Mouse (Mus musculus) kidney, embryonic 15.5 days (tissue): ENCODE results near the gene Shroom3. TPM values are rescaled to one million over a fixed set of nuclear protein-coding genes. Genes with fewer than 3 reads are reported as not detected.

Experiments used
- ATAC-seq: fragments of 200-750 bp; cut with Nextera tagmentation; replicated peaks from 2 replicates; pipeline ENCODE4 v1.8.0; 2017; ENCODE audit warnings: moderate TSS enrichment; ENCODE audit not compliant: low FRiP score
- H3K27ac ChIP-seq: fragments of 300-500 bp; sonication (generic); 2 replicates; pipeline ENCODE4 v1.5.1; 2015; ENCODE audit warnings: mild to moderate bottlenecking, inconsistent platforms
- H3K27me3 ChIP-seq: fragments of 300-500 bp; sonication (generic); 2 replicates; pipeline ENCODE4 v1.6.1; 2015; ENCODE audit warnings: inconsistent platforms
- H3K36me3 ChIP-seq: fragments of 300-500 bp; sonication (generic); 2 replicates; pipeline ENCODE4 v1.6.1; 2015; ENCODE audit warnings: inconsistent platforms
- H3K4me1 ChIP-seq: fragments of 300-500 bp; sonication (generic); 2 replicates; pipeline ENCODE4 v1.6.1; 2015; ENCODE audit warnings: inconsistent platforms
- H3K4me2 ChIP-seq: fragments of 300-500 bp; sonication (generic); 2 replicates; pipeline ENCODE4 v1.6.1; 2015; ENCODE audit warnings: moderate library complexity, mild to moderate bottlenecking, inconsistent platforms
- H3K4me3 ChIP-seq: fragments of 300-500 bp; sonication (generic); replicated peaks from 2 replicates; pipeline ENCODE4 v1.5.1; 2015; ENCODE audit warnings: mild to moderate bottlenecking, inconsistent platforms
- H3K9ac ChIP-seq: fragments of 300-500 bp; sonication (generic); 2 replicates; pipeline ENCODE4 v1.6.1; 2015; ENCODE audit warnings: mild to moderate bottlenecking, inconsistent platforms
- H3K9me3 ChIP-seq: fragments of 300-500 bp; sonication (generic); replicated peaks from 2 replicates; pipeline ENCODE4 v1.6.1; 2016; ENCODE audit warnings: inconsistent platforms
- WGBS: fragments of 180-500 bp; shearing (Covaris S2); methylation state at CpG from one replicate; pipeline ENCODE4 v1.1.7; 2015; ENCODE audit warnings: mixed read lengths; 5-methylcytosine and 5-hydroxymethylcytosine counted together
- polyA plus RNA-seq: library from polyadenylated mRNA; unstranded; fragments of >200 nt; fragmentation: Nextera tagmentation; extraction: Ambion mirVana; gene quantifications from 2 replicates; pipeline ENCODE4 v1.2.1, GENCODE M21; 2015

The Shroom3 gene
- polyA plus RNA-seq, result 7.9 and 8.1 TPM in 2 replicates

GRCm38 (mm10) chr5:92683351-92683807 is at the start of gene Shroom3:
TSS of gene Shroom3 (plus strand) at chr5:92683435.
- peaks cover 10% of the 10 kb centered on the region for H3K27me3 ChIP-seq
- peak; percentile 49 for ATAC-seq
- H3K9me3 ChIP-seq, result no peaks in the 10 kb centered on the region
- peak within 1 kb of the TSS; percentile 53 for H3K4me3 ChIP-seq
- H3K4me1 ChIP-seq, result peaks cover 19% of the 10 kb centered on the region
- WGBS, result 1% methylated on average over 26 of the region's 26 CpGs
- H3K9ac ChIP-seq, result peak within 1 kb of the TSS; percentile 48; the same call in 1 of the 2 replicates
- H3K4me2 ChIP-seq, result peak within 1 kb of the TSS; percentile 97
- no peaks in the 10 kb centered on the region for H3K36me3 ChIP-seq
- H3K27ac ChIP-seq, result no peak within 1 kb of the TSS

- Histone ChIP-seq H3K4me3 (no peak overlapping the region), H3K36me3 (no peaks in the 10 kb centered on the region), H3K4me2 (no peak overlapping the region), H3K9me3 (no peaks in the 10 kb centered on the region), H3K27me3 (no peaks in the 10 kb centered on the region), H3K4me1 (no peaks in the 10 kb centered on the region), H3K27ac (no peak overlapping the region), H3K9ac (no peak overlapping the region)
- ATAC-seq, result no peak
- WGBS, result 71% methylated on average over 4 of the region's 4 CpGs
Measured at GRCm38 (mm10) chr5:92633526-92633925, 49.7 kb upstream of the Shroom3 start.

- Histone ChIP-seq H3K4me2 (no peak overlapping the region), H3K4me1 (no peaks in the 10 kb centered on the region), H3K27me3 (no peaks in the 10 kb centered on the region), H3K36me3 (no peaks in the 10 kb centered on the region), H3K4me3 (no peak overlapping the region), H3K27ac (no peak overlapping the region), H3K9me3 (no peaks in the 10 kb centered on the region), H3K9ac (no peak overlapping the region)
- no peak for ATAC-seq
- WGBS, result 73% methylated on average over 3 of the region's 3 CpGs
Measured at GRCm38 (mm10) chr5:92634916-92635315, 48.3 kb upstream of the Shroom3 start.

- 73% methylated on average over 5 of the region's 5 CpGs for WGBS
- no peak overlapping the region for H3K4me3 ChIP-seq
Measured at GRCm38 (mm10) chr5:92635891-92636290, 47.3 kb upstream of the Shroom3 start.

DNA sequence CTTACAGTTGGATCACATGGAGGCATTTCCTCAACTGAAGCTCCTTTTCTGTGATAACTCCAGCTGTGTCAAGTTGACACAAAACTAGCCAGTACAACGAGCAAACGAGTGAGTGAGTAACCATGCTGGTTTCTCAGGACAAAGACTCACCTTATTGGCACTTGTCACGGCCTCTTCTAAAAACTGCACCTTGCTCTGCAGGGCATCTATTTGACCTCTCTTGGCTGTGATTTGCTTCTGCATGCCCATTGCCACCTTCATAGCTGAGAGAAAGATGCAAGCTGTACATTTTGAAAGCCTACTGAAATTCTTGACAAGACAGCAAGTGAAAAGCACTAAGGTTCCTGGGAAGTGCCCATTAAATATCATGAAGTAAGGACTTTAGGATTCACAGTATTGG is 42.4 kb upstream of the Shroom3 start:
- 87% methylated on average over 3 of the region's 3 CpGs for WGBS
- H3K4me1 ChIP-seq, result no peaks in the 10 kb centered on the region

More at GRCm38 (mm10) chr5:92635891-92636290, 47.3 kb upstream of the Shroom3 start:
- no peaks in the 10 kb centered on the region for H3K4me1 ChIP-seq
- H3K9me3 ChIP-seq, result no peaks in the 10 kb centered on the region
- ATAC-seq, result no peak
- H3K27ac ChIP-seq, result no peak overlapping the region
- no peaks in the 10 kb centered on the region for H3K27me3 ChIP-seq
- no peaks in the 10 kb centered on the region for H3K36me3 ChIP-seq
- H3K4me2 ChIP-seq, result no peak overlapping the region
- H3K9ac ChIP-seq, result no peak overlapping the region

DNA sequence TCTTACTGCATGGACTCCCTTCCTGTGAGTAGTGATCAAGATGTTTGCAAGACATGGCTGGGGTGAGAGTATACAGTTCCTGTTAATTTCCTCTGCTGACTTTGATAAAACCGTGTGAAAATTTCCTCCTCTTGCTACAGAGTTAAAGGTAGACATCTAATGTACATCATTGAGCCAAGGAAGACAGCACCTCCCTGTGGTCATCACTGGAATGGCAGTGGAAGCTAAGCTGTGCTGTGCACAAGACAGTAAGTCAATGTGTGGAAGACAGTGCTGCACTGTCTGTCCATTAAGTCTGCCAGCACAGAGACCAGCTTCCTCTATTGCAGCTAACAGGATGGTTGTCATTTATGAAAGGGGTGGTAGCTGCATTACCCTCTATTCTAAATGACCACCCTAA is 27.0 kb upstream of the Shroom3 start:
- Histone ChIP-seq H3K9ac (no peak overlapping the region), H3K4me3 (no peak overlapping the region), H3K27me3 (no peaks in the 10 kb centered on the region), H3K4me1 (no peaks in the 10 kb centered on the region), H3K9me3 (no peaks in the 10 kb centered on the region), H3K27ac (no peak overlapping the region), H3K36me3 (no peaks in the 10 kb centered on the region), H3K4me2 (no peak overlapping the region)
- ATAC-seq, result no peak
- WGBS, result 15% methylated on average over 1 of the region's 1 CpGs

More for the DNA sequence above, 42.4 kb upstream of the Shroom3 start:
- H3K27ac ChIP-seq, result no peak overlapping the region
- H3K4me3 ChIP-seq, result no peak overlapping the region
- no peak overlapping the region for H3K9ac ChIP-seq
- no peak for ATAC-seq
- H3K36me3 ChIP-seq, result no peaks in the 10 kb centered on the region
- H3K27me3 ChIP-seq, result no peaks in the 10 kb centered on the region
- no peaks in the 10 kb centered on the region for H3K9me3 ChIP-seq
- no peak overlapping the region for H3K4me2 ChIP-seq

- ATAC-seq, result no peak
- H3K36me3 ChIP-seq, result no peaks in the 10 kb centered on the region
- H3K4me3 ChIP-seq, result no peak overlapping the region
- no peaks in the 10 kb centered on the region for H3K4me1 ChIP-seq
- H3K27me3 ChIP-seq, result no peaks in the 10 kb centered on the region
- no peak overlapping the region for H3K9ac ChIP-seq
- WGBS, result 71% methylated on average over 2 of the region's 2 CpGs
- H3K27ac ChIP-seq, result no peak overlapping the region
- H3K4me2 ChIP-seq, result no peak overlapping the region
- no peaks in the 10 kb centered on the region for H3K9me3 ChIP-seq
Measured at GRCm38 (mm10) chr5:92664321-92664720, 18.9 kb upstream of the Shroom3 start.

GRCm38 (mm10) chr5:92666860-92667259 is 16.4 kb upstream of the Shroom3 start:
- no peaks in the 10 kb centered on the region for H3K9me3 ChIP-seq
- no peak overlapping the region for H3K27ac ChIP-seq
- 75% methylated on average over 5 of the region's 5 CpGs for WGBS
- H3K36me3 ChIP-seq, result no peaks in the 10 kb centered on the region
- H3K4me2 ChIP-seq, result no peak overlapping the region
- no peaks in the 10 kb centered on the region for H3K4me1 ChIP-seq
- no peaks in the 10 kb centered on the region for H3K27me3 ChIP-seq
- no peak overlapping the region for H3K4me3 ChIP-seq
- no peak for ATAC-seq
- H3K9ac ChIP-seq, result no peak overlapping the region

GRCm38 (mm10) chr5:92674859-92675573 is 8.2 kb upstream of the Shroom3 start, which contains the start of gene Ccdc158:
TSS of gene Ccdc158 (minus strand) at chr5:92675271.
- Histone ChIP-seq H3K9me3 (no peaks in the 10 kb centered on the region), H3K9ac (peak within 1 kb of the TSS; percentile 24; the same call in 1 of the 2 replicates), H3K4me2 (peak within 1 kb of the TSS; percentile 77), H3K27me3 (peaks cover 7% of the 10 kb centered on the region), H3K4me1 (peaks cover 15% of the 10 kb centered on the region), H3K4me3 (peak within 1 kb of the TSS; percentile 50), H3K36me3 (no peaks in the 10 kb centered on the region), H3K27ac (0 out of 2 replicates have a peak within 1 kb of the TSS, but pooled peaks have one; percentile 28)
- WGBS, result 14% methylated on average over 53 of the region's 55 CpGs
- peak; percentile 94 for ATAC-seq

GRCm38 (mm10) chr5:92675574-92675920 is 7.7 kb upstream of the Shroom3 start:
- Histone ChIP-seq H3K4me2 (peak overlapping the region; percentile 77), H3K27ac (0 out of 2 replicates have a peak overlapping the region, but pooled peaks have one; percentile 28), H3K4me3 (peak overlapping the region; percentile 50), H3K36me3 (no peaks in the 10 kb centered on the region), H3K9ac (peak overlapping the region; percentile 24; the same call in 1 of the 2 replicates), H3K9me3 (no peaks in the 10 kb centered on the region), H3K27me3 (peaks cover 7% of the 10 kb centered on the region), H3K4me1 (peaks cover 15% of the 10 kb centered on the region)
- under 1% methylated on average over 9 of the region's 9 CpGs for WGBS
- no peak for ATAC-seq

DNA sequence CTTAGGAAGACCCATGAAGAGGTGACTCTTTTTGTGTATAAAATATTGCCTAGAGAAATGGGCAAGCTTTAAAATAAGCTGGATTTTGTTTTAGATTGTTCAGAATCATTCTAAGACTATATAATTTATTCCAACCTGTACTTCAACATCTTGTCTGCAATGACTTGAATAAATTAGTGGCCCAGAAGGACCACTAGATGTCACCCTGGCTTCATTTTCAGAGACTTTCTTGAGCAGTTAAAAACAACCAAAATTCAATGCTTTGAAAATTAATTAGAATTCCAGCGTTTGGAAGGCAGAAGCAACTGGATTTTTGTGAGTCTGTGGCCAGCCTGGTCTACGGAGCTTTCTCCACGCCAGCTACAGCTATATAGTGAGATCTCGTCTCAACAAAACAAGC is 3.8 kb upstream of the Shroom3 start:
- Histone ChIP-seq H3K9ac (no peak overlapping the region), H3K36me3 (no peaks in the 10 kb centered on the region), H3K4me3 (no peak overlapping the region), H3K27ac (no peak overlapping the region), H3K27me3 (peaks cover 17% of the 10 kb centered on the region), H3K4me2 (no peak overlapping the region), H3K4me1 (peaks cover 33% of the 10 kb centered on the region), H3K9me3 (no peaks in the 10 kb centered on the region)
- WGBS, result 41% methylated on average over 4 of the region's 4 CpGs
- no peak for ATAC-seq

DNA sequence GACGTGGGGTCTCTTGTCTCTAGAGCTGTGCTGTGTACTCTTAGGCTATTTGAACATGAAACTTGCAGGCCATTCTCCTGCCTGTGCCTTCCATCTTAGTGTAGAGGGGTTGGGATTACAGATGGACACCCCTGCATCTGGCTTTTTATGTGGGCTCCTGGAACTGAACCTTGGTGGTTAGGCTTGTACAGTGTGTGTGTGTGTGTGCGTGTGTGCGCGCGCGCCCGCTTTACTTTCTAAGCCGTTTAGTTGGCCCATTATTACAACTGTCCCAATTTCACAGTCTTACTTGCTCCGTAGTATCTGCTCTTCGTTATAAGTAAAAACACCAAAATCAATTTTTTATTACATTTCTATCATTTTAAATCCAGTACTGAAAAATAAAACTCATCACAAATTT is 1.4 kb upstream of the Shroom3 start:
- Histone ChIP-seq H3K4me3 (no peak overlapping the region), H3K4me1 (peaks cover 19% of the 10 kb centered on the region), H3K4me2 (no peak overlapping the region), H3K27me3 (peaks cover 12% of the 10 kb centered on the region), H3K27ac (no peak overlapping the region), H3K9ac (no peak overlapping the region), H3K9me3 (no peaks in the 10 kb centered on the region), H3K36me3 (no peaks in the 10 kb centered on the region)
- ATAC-seq, result no peak
- WGBS, result 95% methylated on average over 10 of the region's 10 CpGs
